Comparison of ENCODE assay signal across 8 mouse cellular contexts in the genomic region with DNA sequence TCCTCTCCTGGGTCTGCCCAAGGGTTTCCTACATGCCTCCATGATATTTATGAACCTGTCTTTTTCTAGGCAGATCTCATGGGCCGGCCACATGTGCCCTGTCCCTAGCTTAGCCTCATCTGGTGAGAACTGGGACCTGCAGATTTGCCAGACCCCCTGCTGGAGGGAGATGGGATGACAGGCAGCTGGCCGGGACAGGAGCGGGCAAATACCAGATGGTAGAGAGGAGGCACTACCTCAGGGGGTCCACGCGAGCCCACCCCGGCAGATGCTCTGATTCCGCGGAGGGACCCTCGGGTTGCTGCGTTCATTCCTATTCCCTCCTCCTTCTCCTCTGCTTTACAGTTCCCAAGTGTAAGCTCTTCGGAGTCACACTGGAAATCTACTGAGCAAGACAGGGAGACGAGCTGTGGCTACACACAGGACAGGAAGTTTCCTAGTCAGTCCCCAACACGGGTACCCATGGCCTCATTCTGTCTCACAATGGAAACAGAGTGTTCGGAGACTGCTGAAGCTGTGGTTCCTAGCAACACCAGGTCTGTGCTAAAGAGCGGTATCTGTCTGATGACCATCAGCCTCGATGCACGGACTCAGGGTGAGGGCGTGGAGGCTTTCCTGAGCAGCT.
DNase-seq lines count a peak whose midpoint lies in the region; ATAC-seq and TF ChIP-seq lines count a peak whose summit lies in the region.

No protein-coding gene starts in this region.

- TF ChIP-seq EP300 in MEL (IDR thresholded peaks at IDR 0.05; ENCODE audit: low read depth in 1 of 2, low read length in 2 of 2) = no peak

- no peaks in the 10 kb centered on the region for H3K27me3 ChIP-seq in MEL (ENCODE audit: control insufficient read depth in 1 of 2, insufficient read depth in 2 of 2, low read length in 2 of 2)
- no peaks in the 10 kb centered on the region for H3K27me3 ChIP-seq in forebrain, embryonic 14.5 days (replicated peaks; ENCODE audit: control insufficient read depth, insufficient read depth, low read length)
- H3K27me3 ChIP-seq in lung, embryonic 15.5 days = no peaks in the 10 kb centered on the region

- H3K4me1 ChIP-seq in MEL (ENCODE audit: control insufficient read depth in 1 of 2, insufficient read depth in 2 of 2, low read length in 2 of 2) = no peaks in the 10 kb centered on the region
- H3K4me1 ChIP-seq in forebrain, embryonic 14.5 days (ENCODE audit: control insufficient read depth, insufficient read depth, low read length) = peaks cover 15% of the 10 kb centered on the region; the same call in 1 of the 2 replicates
- H3K4me1 ChIP-seq in lung, embryonic 15.5 days = peaks cover 31% of the 10 kb centered on the region

- TF ChIP-seq CTCF in MEL (IDR thresholded peaks at IDR 0.05 in 2 of 3, conservative IDR thresholded peaks at IDR 0.05 in 1 of 3; ENCODE audit: control insufficient read depth in 1 of 3, insufficient read depth in 1 of 3, low read depth in 2 of 3, low read length in 3 of 3, poor library complexity in 1 of 3, severe bottlenecking in 1 of 3) = peak; percentile 60 to 77 (median 64)

- peak; percentile 85 for ATAC-seq in forebrain, embryonic 14.5 days
- ATAC-seq in lung, embryonic 15.5 days (ENCODE audit: borderline replicate concordance, extremely low read depth, low FRiP score, low TSS enrichment) = peak; percentile 76; the same call in 1 of the 2 replicates

- no peaks in the 10 kb centered on the region for H3K36me3 ChIP-seq in MEL (ENCODE audit: control insufficient read depth in 1 of 2, insufficient read depth in 2 of 2, low read length in 2 of 2)
- no peaks in the 10 kb centered on the region for H3K36me3 ChIP-seq in forebrain, embryonic 14.5 days (ENCODE audit: control insufficient read depth, insufficient read depth, low read length)
- H3K36me3 ChIP-seq in lung, embryonic 15.5 days = no peaks in the 10 kb centered on the region

- intact Hi-C loops in heart, postnatal 25 days (cut with DNase I) = no loop called here

- H3K9ac ChIP-seq in MEL (ENCODE audit: control insufficient read depth, low read depth, low read length, poor library complexity, severe bottlenecking) = no peak overlapping the region
- 0 out of 2 replicates have a peak overlapping the region, but pooled peaks have one; percentile 1 for H3K9ac ChIP-seq in forebrain, embryonic 14.5 days (ENCODE audit: low read length)
- H3K9ac ChIP-seq in lung, embryonic 15.5 days = no peak overlapping the region

- no peaks in the 10 kb centered on the region for H3K9me3 ChIP-seq in MEL (replicated peaks; ENCODE audit: insufficient read depth, low read length)
- H3K9me3 ChIP-seq in forebrain, embryonic 14.5 days (replicated peaks; ENCODE audit: control insufficient read depth, low read length) = no peaks in the 10 kb centered on the region
- H3K9me3 ChIP-seq in lung, embryonic 15.5 days = no peaks in the 10 kb centered on the region

- no peak for TF ChIP-seq RAD21 in MEL (IDR thresholded peaks at IDR 0.05; ENCODE audit: low read depth, low read length)

- no peak overlapping the region for H3K27ac ChIP-seq in MEL (ENCODE audit: control insufficient read depth, low read depth, low read length)
- peak overlapping the region; percentile 79 for H3K27ac ChIP-seq in forebrain, embryonic 14.5 days (ENCODE audit: low read depth, low read length)
- no peak overlapping the region for H3K27ac ChIP-seq in lung, embryonic 15.5 days

- 27% methylated on average over 18 of the region's 18 CpGs for WGBS in forebrain, embryonic 14.5 days
- WGBS in lung, embryonic 15.5 days = 20% methylated on average over 18 of the region's 18 CpGs

- H3K4me3 ChIP-seq in MEL (ENCODE audit: control insufficient read depth in 1 of 2, insufficient read depth in 1 of 2, low read depth in 2 of 2, low read length in 2 of 2) = no peak overlapping the region
- no peak overlapping the region for H3K4me3 ChIP-seq in forebrain, embryonic 14.5 days (ENCODE audit: low read depth, low read length)
- H3K4me3 ChIP-seq in lung, embryonic 15.5 days = peak overlapping the region; percentile 26

- no peak for TF ChIP-seq POLR2A in MEL (IDR thresholded peaks at IDR 0.05; ENCODE audit: control insufficient read depth in 1 of 2, insufficient read depth in 1 of 2, low read depth in 1 of 2, low read length in 2 of 2, poor library complexity in 1 of 2)

- no peaks in the 10 kb centered on the region for H3K79me2 ChIP-seq in MEL (ENCODE audit: control insufficient read depth, insufficient read depth, low read length, poor library complexity)

- peak overlapping the region; percentile 31 for H3K4me2 ChIP-seq in forebrain, embryonic 14.5 days (ENCODE audit: low read length)
- peak overlapping the region; percentile 53 for H3K4me2 ChIP-seq in lung, embryonic 15.5 days

- peak; percentile 60 for DNase-seq in MEL (ENCODE audit: low read depth, low spot score)
- peak; percentile 31 for DNase-seq in cerebellum, adult 11 months
- peak; percentile 74 for DNase-seq in forebrain, embryonic 14.5 days (ENCODE audit: low spot score)
- peak; percentile 5 for DNase-seq in heart, postnatal 25 days (ENCODE audit: low spot score)
- peak; percentile 87 to 88 for DNase-seq in kidney, postnatal 4 days
- DNase-seq in ovary, postnatal 36 days (ENCODE audit: low spot score) = peak; percentile 58
- DNase-seq in urinary bladder, adult 18-20 months (ENCODE audit: low spot score in 2 of 2) = peak; percentile 25 to 61

TF ChIP-seq in MEL, 35 proteins besides CTCF, POLR2A, EP300 and RAD21:
- no peak for TF ChIP-seq MAFK (IDR thresholded peaks at IDR 0.05; ENCODE audit: borderline replicate concordance, low read depth, low read length)
- TF ChIP-seq SMC3 (IDR thresholded peaks at IDR 0.05; ENCODE audit: low read depth, low read length) = peak; percentile 38; the same call in 1 of the 2 replicates

Comparison
In these comparisons a context has a peak if more than half of its experiments do, and no peak if none do; other contexts are left out.
1. DNase-seq: peak in every context shown above with its lines; median percentile 88 in kidney, postnatal 4 days; 74 in forebrain, embryonic 14.5 days; 60 in MEL; 58 in ovary, postnatal 36 days; 43 in urinary bladder, adult 18-20 months; 31 in cerebellum, adult 11 months; 5 in heart, postnatal 25 days.